Mouse (Mus musculus): ENCODE results near the gene Gp9. TPM values are rescaled to one million over a fixed set of nuclear protein-coding genes. Genes with fewer than 3 reads are reported as not detected.
A peak's percentile ranks its signal among the peaks of the same experiment; 100 is the strongest.

The Gp9 gene
- total RNA-seq, 1 experiment from 2014 or later = 0.52 TPM

DNA sequence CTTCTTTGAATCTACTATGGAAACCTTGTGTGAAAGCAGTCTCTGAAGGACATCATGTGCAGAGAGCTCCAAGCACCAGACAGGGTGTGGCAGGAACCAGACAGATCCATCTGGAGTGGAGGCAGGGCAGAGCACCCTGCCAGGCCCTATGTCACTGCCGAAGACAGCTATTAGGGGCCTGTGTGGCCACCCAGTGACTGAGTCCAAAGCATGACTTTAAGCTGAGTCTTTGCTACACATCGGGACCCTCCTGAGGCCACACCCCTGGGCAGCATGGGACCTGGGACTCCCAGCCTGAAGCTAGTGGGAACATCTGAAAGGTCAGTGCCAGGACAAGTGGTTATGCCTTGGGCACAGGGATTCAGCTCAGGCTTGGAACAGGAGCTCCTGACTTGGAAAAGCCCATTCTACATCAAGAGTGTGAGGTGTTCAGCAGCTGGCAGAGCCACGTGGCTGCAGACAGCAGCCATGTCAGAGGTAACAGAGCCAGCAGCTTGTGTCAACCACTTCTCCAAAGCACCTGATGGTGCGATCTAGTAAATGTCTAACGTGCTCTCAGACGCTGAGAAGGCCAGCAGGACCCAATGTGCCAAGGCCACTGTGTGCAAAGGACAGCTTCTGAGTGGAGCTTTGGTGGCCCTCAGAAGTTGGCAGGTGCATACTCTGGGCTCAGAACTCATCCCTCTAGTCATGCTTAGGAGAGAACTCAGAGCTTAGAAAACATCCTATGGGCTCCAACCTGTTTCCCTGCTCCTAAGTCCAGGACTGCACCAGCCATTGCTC is 9.4 kb downstream of the Gp9 start:
- no peak for DNase-seq

DNA sequence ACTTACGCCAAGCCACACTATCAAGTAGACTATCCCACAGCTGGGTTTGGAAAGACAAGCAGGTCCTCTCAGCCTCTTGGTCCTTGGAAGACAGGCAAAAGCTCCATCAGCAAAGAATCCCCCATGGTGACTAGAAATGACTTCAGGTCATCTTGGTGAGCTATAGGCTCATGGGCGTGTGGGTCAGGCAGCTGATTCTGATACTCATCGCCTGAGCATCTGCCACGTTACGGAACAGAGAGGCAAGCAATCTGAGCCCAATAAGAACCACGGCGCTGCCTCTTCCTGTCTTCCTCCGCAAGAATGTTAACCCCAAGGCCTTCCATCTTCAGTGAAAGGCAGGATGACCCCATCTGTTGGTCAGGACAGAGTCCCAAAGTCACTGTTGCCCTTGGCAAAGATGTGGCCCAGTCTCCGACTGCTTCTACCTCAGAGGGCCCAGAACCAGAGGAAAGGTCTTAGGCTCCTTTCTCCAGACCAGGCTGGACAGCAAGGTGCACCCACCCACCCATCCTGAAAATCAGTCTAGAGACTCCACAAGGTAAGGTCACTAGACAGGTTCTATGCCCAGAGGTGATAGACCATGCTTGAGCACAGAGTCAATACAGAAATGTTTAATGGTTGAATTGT is 10.5 kb downstream of the Gp9 start:
- no peak for DNase-seq

DNA sequence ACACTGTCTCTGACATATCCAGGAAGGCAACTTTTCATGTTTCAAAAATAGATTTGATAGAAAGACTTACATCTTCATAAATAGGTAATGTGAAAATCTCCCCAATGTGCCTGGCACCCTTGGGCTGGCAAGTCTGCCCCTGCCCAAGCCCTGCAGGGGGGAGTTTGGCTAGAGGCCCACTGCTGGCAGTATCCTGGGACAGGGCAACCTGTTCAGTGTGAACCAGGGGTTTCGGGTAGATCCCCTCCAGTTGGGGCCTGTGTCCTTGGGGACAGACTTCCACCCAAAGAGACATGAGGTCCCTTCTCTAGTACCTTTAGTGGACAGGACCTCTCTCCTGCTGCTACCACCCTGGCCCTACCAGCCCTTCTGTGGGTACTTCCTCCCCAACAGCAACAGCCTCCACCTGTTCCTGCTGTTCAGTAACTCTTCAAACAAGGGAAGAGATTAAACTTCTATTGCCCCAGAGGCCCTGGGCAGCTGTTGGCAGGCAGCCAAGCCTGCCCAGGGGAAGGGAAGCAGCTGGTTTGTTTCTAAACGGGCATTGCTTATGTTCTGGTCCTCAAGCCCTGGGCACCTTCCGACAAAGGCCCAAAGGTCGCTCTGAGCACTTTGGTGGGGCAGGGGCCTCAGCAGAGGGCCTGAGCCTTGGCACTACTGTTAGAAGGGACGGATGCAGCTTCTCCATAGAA is 11.2 kb downstream of the Gp9 start:
- DNase-seq = peak; percentile 72

DNA sequence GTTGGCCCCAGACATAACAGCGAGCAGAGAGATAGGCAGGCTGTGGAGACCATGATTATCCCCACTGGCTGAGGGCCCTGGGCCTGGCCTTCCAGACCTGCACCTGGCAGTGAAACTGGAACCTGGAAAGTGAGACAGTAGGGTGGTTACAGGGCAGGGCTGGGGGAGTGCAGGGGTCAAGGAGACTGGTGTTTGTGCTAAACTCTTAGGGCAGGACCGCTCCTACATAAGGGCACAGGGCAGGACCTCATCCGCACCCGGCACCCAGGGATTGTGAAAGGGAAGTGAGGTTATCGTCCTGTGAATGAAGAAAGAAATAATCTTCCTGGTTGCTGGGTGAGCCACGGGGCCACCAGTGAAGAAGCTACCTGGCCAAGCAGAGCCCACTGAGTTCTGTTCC is 11.9 kb downstream of the Gp9 start:
- no peak for DNase-seq

DNA sequence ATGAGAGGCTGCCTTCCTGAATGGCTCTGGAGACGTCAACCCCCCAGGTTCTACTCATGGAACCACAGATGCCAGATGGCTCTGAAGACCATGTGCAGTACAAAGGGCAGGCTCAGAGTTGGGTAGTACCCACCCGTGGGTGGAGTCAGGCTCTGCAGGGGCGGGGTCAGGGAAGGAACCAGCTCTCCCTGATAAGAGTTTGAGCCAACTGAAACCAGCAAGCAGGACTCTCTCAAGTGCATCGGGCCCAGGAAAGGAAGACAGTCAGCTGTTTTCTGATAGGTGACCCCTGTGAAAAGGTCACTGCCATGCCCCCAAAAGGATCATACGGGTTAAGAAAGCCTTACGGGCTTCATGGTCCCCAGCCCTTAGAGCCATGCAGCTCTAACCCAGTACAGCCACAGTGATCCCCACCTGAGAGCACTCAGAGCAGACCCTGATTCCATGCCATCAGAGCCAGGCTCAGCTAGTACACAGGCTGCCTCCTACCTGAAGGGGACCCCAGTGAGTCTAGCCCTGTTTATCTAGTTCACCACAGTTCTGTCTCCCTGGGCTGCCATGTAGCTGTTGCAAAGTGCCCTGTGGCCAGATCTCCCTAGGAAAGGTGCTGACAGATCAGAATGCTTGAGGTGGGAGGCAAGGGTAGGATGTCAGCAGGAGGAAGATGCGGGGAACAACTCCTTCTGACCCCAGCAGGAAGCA is 13.1 kb downstream of the Gp9 start:
- DNase-seq = peak; percentile 33

DNA sequence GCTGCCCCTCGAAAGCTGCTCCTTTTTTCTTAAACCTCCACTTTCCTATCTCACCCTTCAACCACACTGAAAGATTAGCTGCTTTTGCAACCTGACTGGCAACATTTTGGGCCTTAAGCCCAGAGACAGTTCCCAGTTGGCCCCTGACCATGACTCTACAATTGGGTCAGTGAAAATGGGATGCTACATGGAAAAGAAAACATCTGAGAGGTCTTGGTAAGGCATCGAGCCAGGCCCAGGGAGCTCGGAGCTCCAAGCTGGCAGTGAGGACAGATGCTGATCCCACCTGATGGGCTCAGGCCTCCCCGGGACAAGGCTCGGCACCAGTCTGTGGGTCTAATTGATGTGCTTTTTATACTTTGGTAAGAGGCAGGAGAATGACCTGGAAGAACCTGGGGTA is 14.0 kb downstream of the Gp9 start:
- DNase-seq = peak; percentile 8

DNA sequence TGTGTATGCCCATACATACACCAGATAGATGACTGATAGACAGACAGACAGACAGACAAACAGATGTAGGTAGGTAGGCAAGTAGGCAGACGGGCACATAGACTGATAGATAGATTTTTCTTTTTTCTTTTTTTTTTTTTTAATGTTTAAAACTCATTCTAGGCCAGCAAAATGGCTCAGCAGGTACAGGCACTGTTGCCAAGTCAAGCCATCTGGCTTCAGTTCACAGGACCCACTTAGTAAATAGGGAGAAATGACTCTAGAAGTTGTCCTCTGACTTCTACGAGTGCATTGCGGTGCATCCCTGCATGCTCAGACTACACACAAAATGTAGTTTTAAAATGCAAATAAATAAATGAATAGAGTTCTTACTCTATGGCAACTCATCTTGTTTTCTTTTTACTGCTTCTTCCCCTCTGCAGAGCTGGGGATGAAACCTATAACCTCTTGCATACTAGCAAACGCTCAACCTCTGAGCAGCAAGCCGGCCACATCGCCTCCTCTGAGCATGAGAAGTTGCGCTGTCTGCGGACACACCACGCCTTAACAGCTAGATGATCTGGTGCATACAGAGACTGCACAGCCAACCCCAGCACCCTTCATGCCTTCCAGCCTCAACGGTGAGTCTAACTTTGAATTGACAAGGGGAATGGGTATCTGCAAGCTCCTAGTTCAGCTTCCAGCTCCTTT is 16.1 kb downstream of the Gp9 start:
- peak; percentile 1 for DNase-seq

DNA sequence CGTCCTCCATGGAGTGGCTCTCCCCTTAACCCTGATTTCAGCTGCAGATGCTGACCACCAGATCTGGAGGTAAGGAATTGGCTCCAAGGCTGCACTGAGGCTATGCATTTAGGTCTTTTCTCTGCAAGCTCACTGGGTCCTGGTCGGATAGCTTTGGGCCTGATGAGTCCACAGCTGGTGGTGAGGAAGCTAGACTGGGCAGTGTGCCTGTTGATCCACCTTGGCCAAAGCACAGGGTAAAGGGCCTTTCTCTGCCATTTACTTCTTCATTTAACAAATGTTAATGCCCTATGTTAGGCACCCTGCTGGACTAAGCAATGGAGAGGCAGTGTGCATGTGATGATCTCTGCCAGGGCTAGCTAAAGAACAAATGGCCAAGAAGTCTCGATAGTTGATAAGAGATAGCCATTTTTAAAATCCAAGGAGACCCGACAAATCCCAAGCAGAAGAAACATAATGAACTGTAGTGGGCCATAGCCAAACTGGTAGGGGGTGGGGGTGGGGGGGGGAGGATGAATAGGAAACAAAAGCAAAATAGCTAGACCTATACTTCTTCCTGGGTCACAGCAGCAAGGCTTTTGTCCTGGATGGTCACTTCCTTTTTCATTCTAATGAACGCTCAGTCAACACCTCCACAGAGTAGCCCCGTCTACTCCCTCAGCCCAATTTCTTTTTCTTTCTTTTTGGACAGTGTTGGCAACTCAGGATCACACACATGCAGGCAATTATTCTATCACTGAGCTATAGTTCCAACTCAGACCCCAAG is 17.7 kb downstream of the Gp9 start:
- peak; percentile 2 for DNase-seq

DNA sequence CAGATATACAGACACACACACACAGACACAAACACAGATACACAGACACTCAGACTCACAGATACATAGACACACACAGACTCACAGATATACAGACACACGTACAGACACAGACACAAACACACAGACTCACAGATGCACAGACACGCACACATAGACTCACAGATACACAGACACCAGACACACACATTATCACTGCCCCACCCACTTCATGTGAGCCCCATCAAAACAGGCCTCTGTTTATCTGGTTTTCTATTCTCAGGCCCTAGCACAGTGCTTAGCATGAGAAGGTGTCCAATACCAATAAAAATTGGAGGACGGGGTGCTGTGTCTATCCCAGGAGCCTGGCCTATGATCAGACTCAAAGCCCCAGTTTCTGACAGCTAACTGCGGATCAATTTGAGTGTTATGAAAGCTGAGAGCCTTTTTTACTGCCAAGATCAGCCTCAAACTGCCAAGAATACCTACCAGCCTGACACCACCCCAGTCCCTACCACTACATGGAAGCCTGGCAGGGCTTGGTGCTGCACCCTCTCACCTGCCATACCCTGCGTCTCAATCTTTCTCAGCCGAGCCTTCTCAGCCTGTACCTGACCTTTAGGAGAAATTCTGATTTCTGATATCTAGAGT is 18.5 kb downstream of the Gp9 start:
- DNase-seq = peak; percentile 2

DNA sequence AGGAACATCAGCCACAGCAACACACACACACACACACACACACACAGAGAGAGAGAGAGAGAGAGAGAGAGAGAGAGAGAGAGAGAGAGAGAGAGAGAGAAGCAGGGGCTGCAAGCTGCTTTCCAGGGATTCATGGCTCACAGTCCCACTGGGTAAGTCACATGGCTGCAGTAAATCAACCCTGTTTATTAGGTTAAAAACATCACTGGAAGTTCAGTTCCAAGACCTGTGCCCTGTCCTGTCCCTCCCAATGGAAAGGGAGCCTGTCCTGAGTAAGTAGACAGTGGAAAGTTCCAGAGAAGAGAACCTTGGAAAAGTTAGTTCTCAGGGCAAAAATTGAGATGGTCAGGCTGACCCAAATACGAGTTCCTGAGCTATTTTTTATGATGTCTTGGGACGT is 19.4 kb downstream of the Gp9 start:
- DNase-seq = peak; percentile 19

DNA sequence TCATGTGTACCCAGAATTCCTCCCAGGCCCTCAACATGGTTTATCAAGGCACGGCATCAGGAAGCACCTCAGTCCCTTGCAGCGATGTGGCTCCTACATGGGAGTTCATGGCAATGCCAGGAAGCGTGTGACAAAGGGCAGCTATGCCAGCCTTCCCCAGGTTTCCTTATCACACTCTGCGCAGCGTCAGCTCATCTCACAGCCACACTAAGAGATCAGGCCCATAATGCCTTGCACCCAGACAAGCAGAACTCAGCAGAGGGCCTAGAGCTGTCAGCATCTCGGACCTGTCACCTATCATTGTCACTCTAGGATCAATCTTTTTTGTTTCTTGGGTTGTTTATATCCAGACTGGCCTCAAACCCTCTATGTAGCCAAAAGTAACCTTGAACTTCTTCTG is 21.7 kb downstream of the Gp9 start:
- DNase-seq = peak; percentile 1

DNA sequence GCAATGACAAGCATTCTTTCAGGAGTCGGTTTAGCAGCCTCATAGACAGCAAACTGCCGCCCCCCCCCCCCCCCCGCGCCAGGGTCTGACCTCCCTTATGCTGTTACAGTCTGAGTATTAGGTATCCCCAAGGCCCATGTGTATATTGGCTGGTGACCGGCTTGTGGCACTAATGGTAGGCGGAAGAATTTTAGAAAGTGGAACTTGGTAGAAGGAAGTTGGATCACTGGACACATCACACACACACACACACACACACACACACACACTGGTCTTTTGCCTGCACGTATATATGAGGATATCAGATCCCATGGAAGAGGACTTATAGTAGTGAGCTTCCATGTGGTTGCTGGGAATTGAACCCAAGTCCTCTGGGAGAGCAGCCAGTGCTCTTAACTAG is 24.6 kb downstream of the Gp9 start:
- DNase-seq = no peak

DNA sequence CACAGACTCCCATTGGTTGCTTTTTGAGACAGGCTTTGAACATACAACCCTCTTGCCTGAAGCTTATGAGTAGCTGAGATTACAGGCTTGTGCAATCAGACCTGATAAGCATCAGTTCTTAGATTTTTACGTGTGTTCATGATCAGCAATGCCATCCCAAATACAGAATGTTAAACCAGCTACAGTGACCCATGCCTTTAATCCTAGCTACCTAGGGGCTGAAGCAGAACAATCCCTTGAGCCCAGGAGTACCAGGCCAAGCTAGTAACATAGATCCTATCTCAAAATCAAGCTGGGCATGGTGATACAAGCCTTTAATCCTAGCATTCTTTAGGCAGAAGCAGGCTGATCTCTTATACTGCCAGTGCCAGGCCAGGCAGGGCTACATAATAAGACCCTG is 26.2 kb downstream of the Gp9 start:
- DNase-seq = no peak

DNA sequence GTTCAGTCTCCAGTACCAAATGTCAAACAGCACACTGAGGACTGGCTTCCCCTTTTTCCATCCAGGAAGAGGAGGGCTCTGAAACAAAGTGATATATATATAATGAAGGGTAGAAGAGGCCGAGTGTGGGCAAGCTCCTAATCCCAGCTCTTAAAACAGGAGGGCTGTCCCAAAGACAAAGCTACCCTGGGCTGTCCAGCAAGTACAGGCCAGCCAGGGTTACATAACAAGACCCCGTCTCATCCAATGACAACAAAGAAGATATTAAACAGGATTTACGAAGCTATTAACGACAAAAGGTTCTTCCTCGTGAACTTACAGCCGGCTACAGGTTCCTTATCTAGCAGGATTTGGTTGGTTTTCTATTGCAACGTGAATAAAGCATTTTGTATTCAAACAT is 27.0 kb downstream of the Gp9 start:
- DNase-seq = no peak

DNA sequence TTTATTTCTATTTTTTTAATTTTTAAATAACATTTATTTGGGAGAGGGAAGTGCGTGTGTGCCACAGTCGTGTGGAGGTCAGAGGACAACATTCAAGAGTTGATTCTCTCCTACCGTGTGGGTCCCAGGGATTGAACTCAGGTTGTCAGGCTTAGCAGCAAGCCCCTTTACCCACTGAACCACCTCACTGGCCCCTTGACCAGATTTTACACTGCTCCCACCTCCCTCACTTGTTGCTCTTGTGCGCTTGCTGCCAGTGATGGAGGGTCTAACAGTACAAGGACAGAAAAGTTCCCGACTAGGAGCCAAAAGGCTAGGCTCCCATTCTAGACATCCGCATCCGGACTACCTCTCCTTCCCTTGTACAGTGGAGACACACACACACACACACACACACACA is 27.6 kb downstream of the Gp9 start:
- DNase-seq = no peak

DNA sequence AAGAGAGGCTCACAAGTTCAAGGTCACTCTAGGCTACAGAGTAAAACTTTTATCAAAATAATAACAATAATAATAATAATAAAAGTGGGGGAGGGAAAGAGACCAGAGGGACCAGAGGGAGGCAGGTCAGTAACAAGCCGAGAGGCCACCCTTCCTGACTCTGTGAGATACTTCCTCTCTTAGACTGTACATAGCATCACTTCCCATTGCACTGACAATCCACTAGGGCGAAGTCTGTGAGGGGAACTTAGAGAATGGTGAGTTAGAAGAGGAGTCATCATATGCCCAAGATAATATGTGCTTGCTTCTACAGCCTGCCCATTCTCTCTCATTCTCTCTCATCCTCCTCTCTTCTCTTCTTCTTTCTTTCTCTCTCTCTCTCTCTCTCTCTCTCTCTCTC is 28.2 kb downstream of the Gp9 start:
- DNase-seq = no peak

DNA sequence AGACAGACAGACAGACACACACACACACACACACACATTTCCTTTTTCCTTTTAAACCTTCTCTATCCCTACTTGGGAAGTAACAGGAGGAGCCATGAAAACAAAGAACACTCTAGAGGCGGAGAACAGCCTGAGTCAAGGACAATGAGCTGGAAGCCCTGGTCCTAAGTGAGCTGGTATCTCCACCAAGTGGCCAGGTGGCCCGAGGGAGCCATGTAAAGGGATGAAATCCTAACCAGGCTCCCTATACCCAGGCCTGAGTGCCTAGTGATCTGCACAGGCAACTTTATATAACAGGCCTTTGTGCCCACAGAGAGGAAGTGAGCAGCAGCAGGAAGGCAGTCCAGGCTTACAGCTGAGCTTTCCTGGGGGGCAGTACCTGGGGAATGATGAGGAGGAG is 29.0 kb downstream of the Gp9 start:
- no peak for DNase-seq

DNA sequence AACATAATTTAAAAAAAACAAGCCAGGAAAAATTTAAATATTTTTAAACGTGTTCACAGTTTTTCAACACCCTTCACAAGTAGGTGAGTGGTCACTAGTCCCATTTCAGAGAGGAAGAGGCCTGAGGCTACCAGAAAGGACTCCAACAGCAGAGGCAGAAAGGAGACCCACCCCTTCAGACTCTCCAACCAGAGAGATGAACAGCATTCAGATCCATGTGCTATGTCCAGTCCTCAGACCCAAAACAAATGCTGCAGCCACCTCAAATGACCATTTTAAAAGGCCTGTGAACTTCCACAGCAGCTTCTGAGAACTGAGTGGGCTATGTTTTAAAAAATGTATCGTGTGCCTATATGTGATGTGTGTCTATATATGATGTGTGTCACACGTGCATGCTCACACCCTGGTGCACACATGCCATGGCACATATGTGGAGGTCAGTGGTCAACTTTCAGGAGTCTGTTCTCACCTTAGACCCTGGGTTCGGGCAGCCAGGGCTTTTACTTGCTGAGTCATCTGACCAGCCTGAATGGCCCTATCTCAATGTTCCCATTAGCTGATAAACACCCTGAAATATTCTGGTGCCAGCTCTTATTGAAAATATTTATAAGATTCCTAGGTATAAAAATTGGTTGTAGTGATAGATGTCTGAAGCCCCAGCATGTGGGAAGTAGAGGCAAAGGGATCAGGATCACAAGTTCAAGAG is 30.0 kb downstream of the Gp9 start:
- no peak for DNase-seq

DNA sequence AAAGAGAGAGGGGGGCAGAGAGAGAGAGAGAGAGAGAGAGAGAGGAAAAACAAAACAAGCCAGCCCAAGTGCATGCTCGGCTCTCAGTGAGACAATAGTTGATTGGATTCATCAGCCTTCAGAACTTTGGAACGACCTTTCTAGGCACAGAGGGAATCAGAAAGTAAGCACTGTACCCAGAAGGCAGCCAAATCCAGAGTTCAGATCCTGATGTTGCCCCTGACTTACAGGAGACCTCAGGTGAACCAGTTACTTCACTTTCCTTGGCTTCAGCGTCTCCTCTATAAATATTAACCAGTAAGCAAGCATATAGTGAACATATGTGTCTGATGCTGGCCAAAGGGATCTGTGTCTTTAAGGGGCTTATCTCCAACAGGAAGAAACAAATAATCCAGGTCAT is 30.6 kb downstream of the Gp9 start:
- DNase-seq = no peak

DNA sequence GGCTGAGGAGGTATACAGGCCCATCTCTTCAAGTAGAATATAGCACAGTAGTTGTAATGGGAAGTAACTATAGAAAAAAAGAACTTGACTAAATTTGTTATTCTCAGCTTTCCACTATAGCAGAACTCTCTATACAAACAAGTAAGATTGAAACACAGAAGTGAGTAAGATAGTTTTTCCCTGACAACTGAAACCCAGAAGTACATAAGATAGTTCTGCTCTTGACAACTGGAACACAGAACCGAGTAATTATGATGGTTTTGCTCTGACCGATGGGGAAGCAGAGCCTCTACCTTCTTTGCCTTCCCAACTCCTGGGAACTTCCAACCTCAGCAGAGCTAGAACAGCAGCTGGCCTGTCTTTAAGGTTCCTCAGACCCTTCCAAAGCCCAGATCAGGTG is 31.3 kb downstream of the Gp9 start:
- no peak for DNase-seq

Data from adrenal gland, postnatal 14 days (tissue).